Mouse (Mus musculus) midbrain, embryonic 13.5 days (tissue): ENCODE results near the gene Vmn1r165. TPM values are rescaled to one million over a fixed set of nuclear protein-coding genes. Genes with fewer than 3 reads are reported as not detected.
"Not testable (repeated sequence)": the region's sequence is repeated elsewhere in the genome, so short reads cannot be mapped to it uniquely, and the experiment has no call there.

Experiments used
- ATAC-seq: fragments of 200-750 bp; cut with Nextera tagmentation; 2 replicates; pipeline ENCODE4 v1.8.0; 2017; ENCODE audit warnings: mild to moderate bottlenecking, moderate TSS enrichment, moderate library complexity
- H3K27ac ChIP-seq: fragments of 300-500 bp; sonication (generic); 2 replicates; pipeline ENCODE4 v1.5.1; 2015; ENCODE audit warnings: inconsistent platforms, mild to moderate bottlenecking, moderate library complexity
- H3K27me3 ChIP-seq: fragments of 300-500 bp; sonication (generic); 2 replicates; pipeline ENCODE4 v1.6.1; 2015; ENCODE audit warnings: mild to moderate bottlenecking, inconsistent platforms
- H3K36me3 ChIP-seq: fragments of 300-500 bp; sonication (generic); 2 replicates; pipeline ENCODE4 v1.6.1; 2015; ENCODE audit warnings: mild to moderate bottlenecking, inconsistent platforms
- H3K4me1 ChIP-seq: fragments of 300-500 bp; sonication (generic); replicated peaks from 2 replicates; pipeline ENCODE4 v1.6.1; 2015; ENCODE audit warnings: inconsistent platforms
- H3K4me2 ChIP-seq: fragments of 300-500 bp; sonication (generic); replicated peaks from 2 replicates; pipeline ENCODE4 v1.6.1; 2015; ENCODE audit warnings: moderate library complexity, mild to moderate bottlenecking, inconsistent platforms
- H3K4me3 ChIP-seq: fragments of 300-500 bp; sonication (generic); replicated peaks from 2 replicates; pipeline ENCODE4 v1.5.1; 2015; ENCODE audit warnings: mild to moderate bottlenecking, inconsistent platforms
- H3K9ac ChIP-seq: fragments of 300-500 bp; sonication (generic); replicated peaks from 2 replicates; pipeline ENCODE4 v1.6.1; 2015; ENCODE audit warnings: mild to moderate bottlenecking, inconsistent platforms
- H3K9me3 ChIP-seq: fragments of 300-500 bp; sonication (generic); 2 replicates; pipeline ENCODE4 v1.6.1; 2016; ENCODE audit warnings: mild to moderate bottlenecking, inconsistent platforms
- WGBS: fragments of 180-500 bp; shearing (Covaris S2); methylation state at CpG from one replicate; pipeline ENCODE4 v1.1.7; 2015; 5-methylcytosine and 5-hydroxymethylcytosine counted together
- polyA plus RNA-seq: library from polyadenylated mRNA; unstranded; fragments of >200 nt; fragmentation: Nextera tagmentation; extraction: Ambion mirVana; gene quantifications from 2 replicates; pipeline ENCODE4 v1.2.1, GENCODE M21; 2015

The Vmn1r165 gene
- not detected in 2 replicates for polyA plus RNA-seq

- WGBS = no CpG with 5 or more reads among the region's 3 CpGs
- not testable (repeated sequence) for H3K4me1 ChIP-seq, ATAC-seq
These were observed at the start of gene Vmn1r165 for GRCm38 (mm10) chr7:23217032-23217431. Vmn1r165 (plus strand) TSS chr7:23217332.

DNA sequence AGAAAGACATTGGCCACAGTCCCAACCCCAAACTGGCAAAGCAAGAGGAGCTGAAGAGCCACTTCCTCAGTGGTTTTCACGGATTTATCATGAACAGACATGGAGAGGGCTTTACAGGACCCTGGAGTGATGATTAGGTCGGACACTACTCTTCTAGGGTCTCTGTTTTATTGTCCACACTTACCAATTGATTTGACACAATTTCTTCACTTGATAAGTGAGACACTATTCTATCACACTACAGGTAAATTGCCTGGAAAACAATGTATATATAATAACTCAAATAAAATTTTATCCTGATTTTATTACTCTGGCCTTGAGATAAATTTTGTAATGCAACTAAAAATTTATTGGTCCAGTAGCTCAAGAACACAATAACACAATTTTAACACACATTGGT lies 34.5 kb downstream of the Vmn1r165 start, which contains the start of gene Vmn1r166:
Gene Vmn1r166, minus strand, starts transcription at position 101 of the 400 bp plus-strand sequence.
- H3K27ac ChIP-seq, H3K9me3 ChIP-seq, H3K9ac ChIP-seq, ATAC-seq, H3K4me2 ChIP-seq, H3K27me3 ChIP-seq, H3K4me1 ChIP-seq, H3K36me3 ChIP-seq, H3K4me3 ChIP-seq: not testable (repeated sequence)
- no CpG with 5 or more reads among the region's 2 CpGs for WGBS

More at GRCm38 (mm10) chr7:23217032-23217431, at the start of gene Vmn1r165:
- not testable (repeated sequence) for H3K27me3 ChIP-seq, H3K4me3 ChIP-seq, H3K36me3 ChIP-seq, H3K27ac ChIP-seq, H3K4me2 ChIP-seq, H3K9me3 ChIP-seq, H3K9ac ChIP-seq

Other genes with a start within 250 kb of the Vmn1r165 start
- gene Gm4214, start 232.7 kb upstream of the Vmn1r165 start, polyA plus RNA-seq = not detected in 2 replicates
- not detected in 2 replicates for gene Gm4216, start 197.4 kb upstream of the Vmn1r165 start, polyA plus RNA-seq
- not detected in 2 replicates for gene Vmn1r163, start 161.8 kb upstream of the Vmn1r165 start, polyA plus RNA-seq
- gene Gm8720, start 149.9 kb upstream of the Vmn1r165 start, polyA plus RNA-seq = not detected in 2 replicates
- gene Gm10662, start 72.9 kb upstream of the Vmn1r165 start, polyA plus RNA-seq = not detected in 2 replicates
- not detected in 2 replicates for gene Vmn1r166, start 34.4 kb downstream of the Vmn1r165 start, polyA plus RNA-seq
- not detected in 2 replicates for gene Gm6902, start 61.6 kb downstream of the Vmn1r165 start, polyA plus RNA-seq
- gene Nlrp4e, start 83.9 kb downstream of the Vmn1r165 start, polyA plus RNA-seq = not detected in 2 replicates
- not detected in 2 replicates for gene Nlrp5, start 168.6 kb downstream of the Vmn1r165 start, polyA plus RNA-seq